Mouse (Mus musculus) lung, postnatal 0 days (tissue): ENCODE data around the gene Ltbp1. TPM values are rescaled to one million over a fixed set of nuclear protein-coding genes. Genes with fewer than 3 reads are reported as not detected.
A peak's percentile ranks its signal among the peaks of the same experiment; 100 is the strongest.

Experiments used
- ATAC-seq: fragments of 200-750 bp; cut with Nextera tagmentation; 2 replicates; pipeline ENCODE4 v1.8.0; 2017; ENCODE audit warnings: moderate library complexity
- DNase-seq: peaks from one replicate; pipeline ENCODE4 v3.0.0-alpha.2; 2016; ENCODE audit warnings: low spot score
- H3K27ac ChIP-seq: fragments of 300-500 bp; sonication (generic); 2 replicates; pipeline ENCODE4 v1.5.1; 2014; ENCODE audit warnings: antibody characterized with exemption, mild to moderate bottlenecking, low read length, mixed read lengths
- H3K27me3 ChIP-seq: fragments of 300-500 bp; sonication (generic); replicated peaks from 2 replicates; pipeline ENCODE4 v1.6.1; 2014; ENCODE audit warnings: low read length, mixed read lengths; ENCODE audit not compliant: insufficient read depth
- H3K36me3 ChIP-seq: fragments of 300-500 bp; sonication (generic); 2 replicates; pipeline ENCODE4 v1.6.1; 2014; ENCODE audit warnings: low read length, mixed read lengths; ENCODE audit not compliant: insufficient read depth
- H3K4me1 ChIP-seq: fragments of 300-500 bp; sonication (generic); 2 replicates; pipeline ENCODE4 v1.6.1; 2014; ENCODE audit warnings: antibody characterized with exemption, low read depth, low read length, mixed read lengths; ENCODE audit not compliant: insufficient read depth
- H3K4me2 ChIP-seq: fragments of 300-500 bp; sonication (generic); replicated peaks from 2 replicates; pipeline ENCODE4 v1.6.1; 2014; ENCODE audit warnings: low read depth, mild to moderate bottlenecking, low read length, moderate library complexity, mixed read lengths
- H3K4me3 ChIP-seq: fragments of 300-500 bp; sonication (generic); 2 replicates; pipeline ENCODE4 v1.5.1; 2014; ENCODE audit warnings: low read depth, low read length
- H3K9ac ChIP-seq: fragments of 300-500 bp; sonication (generic); replicated peaks from 2 replicates; pipeline ENCODE4 v1.6.1; 2014; ENCODE audit warnings: low read depth, mild to moderate bottlenecking
- H3K9me3 ChIP-seq: fragments of 300-500 bp; sonication (generic); 2 replicates; pipeline ENCODE4 v1.6.1; 2016; ENCODE audit warnings: low read length, mixed read lengths
- CTCF ChIP-seq: IDR thresholded peaks from 2 replicates; pipeline ENCODE4 v1.5.1; 2016; ENCODE audit warnings: antibody characterized with exemption, mild to moderate bottlenecking
- EP300 ChIP-seq: IDR thresholded peaks from 2 replicates; pipeline ENCODE4 v1.6.1; 2016; ENCODE audit warnings: antibody characterized with exemption, mild to moderate bottlenecking, control low read depth
- WGBS: fragments of 180-500 bp; shearing (Covaris S2); extraction: QIAGEN DNeasy Blood & Tissue Kit; methylation state at CpG from one replicate; pipeline ENCODE4 v1.1.7; 2014; 5-methylcytosine and 5-hydroxymethylcytosine counted together
- polyA plus RNA-seq: library from polyadenylated mRNA; unstranded; fragments of >200 nt; fragmentation: Nextera tagmentation; extraction: Ambion mirVana; gene quantifications from 2 replicates; pipeline ENCODE4 v1.2.1, GENCODE M21; 2015

Ltbp1 gene
- polyA plus RNA-seq, 1 experiment from 2014 or later: 27.1 TPM

DNA sequence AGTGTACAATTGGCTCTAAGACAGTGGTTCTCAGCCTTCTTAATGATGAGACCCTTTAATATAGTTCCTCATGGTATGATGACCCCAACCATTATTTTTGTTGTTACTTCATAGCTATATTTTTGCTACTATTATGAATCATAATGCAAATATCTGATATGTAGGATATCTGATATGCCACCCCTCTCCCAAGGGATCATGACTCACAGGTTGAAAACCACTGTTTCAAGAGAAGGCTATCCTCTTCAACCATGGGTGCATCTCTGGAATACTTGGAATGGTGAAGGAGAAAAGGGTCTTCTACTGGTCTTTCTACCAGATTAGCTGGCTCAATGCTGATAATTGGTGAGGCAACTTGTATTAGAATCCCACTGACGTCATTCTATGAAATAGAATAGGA lies 21.3 kb upstream of the Ltbp1 start:
- TF ChIP-seq EP300: no peak
- TF ChIP-seq CTCF: no peak
- ATAC-seq: no peak
- H3K9ac ChIP-seq: no peak overlapping the region
- no peak for DNase-seq
- no peak overlapping the region for H3K4me3 ChIP-seq
- H3K27me3 ChIP-seq: no peaks in the 10 kb centered on the region
- no peaks in the 10 kb centered on the region for H3K9me3 ChIP-seq
- 53% methylated on average over 1 of the region's 1 CpGs for WGBS
- H3K4me2 ChIP-seq: no peak overlapping the region
- H3K4me1 ChIP-seq: no peaks in the 10 kb centered on the region
- no peaks in the 10 kb centered on the region for H3K36me3 ChIP-seq
- H3K27ac ChIP-seq: no peak overlapping the region

GRCm38 (mm10) chr17:74984681-74985080 lies 20.7 kb upstream of the Ltbp1 start:
- TF ChIP-seq EP300 (no peak), CTCF (no peak)
- Histone ChIP-seq H3K9me3 (peaks cover 3% of the 10 kb centered on the region; the same call in 1 of the 2 replicates), H3K4me1 (no peaks in the 10 kb centered on the region), H3K4me3 (no peak overlapping the region), H3K27ac (no peak overlapping the region), H3K27me3 (no peaks in the 10 kb centered on the region), H3K9ac (no peak overlapping the region), H3K4me2 (no peak overlapping the region), H3K36me3 (no peaks in the 10 kb centered on the region)
- DNase-seq: peak; percentile 66
- ATAC-seq: peak; percentile 84

DNA sequence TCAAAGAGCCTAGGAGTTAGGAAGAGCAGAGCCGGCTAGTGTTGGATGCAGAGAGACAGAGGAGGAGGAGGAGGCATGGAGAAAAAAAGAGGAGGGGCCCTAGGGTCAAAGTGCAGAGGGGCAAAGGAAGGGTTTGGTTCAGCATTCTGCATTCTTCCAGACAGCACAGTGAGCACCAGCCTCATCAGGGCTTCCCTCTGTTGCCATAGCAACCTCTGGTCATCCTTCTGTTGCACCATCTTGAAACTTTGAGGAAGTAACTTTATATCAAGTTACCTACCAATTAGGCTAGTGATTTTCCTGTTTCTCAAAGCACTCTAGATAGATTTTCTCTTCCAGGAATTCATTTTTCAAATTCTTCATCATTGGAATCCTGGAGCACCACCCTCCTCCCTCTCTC lies 18.3 kb upstream of the Ltbp1 start:
- no peak overlapping the region for H3K4me2 ChIP-seq
- H3K9me3 ChIP-seq: peaks cover 3% of the 10 kb centered on the region; the same call in 1 of the 2 replicates
- H3K36me3 ChIP-seq: no peaks in the 10 kb centered on the region
- 36% methylated on average over 1 of the region's 1 CpGs for WGBS
- ATAC-seq: no peak
- TF ChIP-seq CTCF: no peak
- no peak for TF ChIP-seq EP300
- DNase-seq: no peak
- no peak overlapping the region for H3K9ac ChIP-seq
- no peak overlapping the region for H3K4me3 ChIP-seq
- no peaks in the 10 kb centered on the region for H3K4me1 ChIP-seq
- no peak overlapping the region for H3K27ac ChIP-seq
- no peaks in the 10 kb centered on the region for H3K27me3 ChIP-seq

GRCm38 (mm10) chr17:74989691-74990090 lies 15.7 kb upstream of the Ltbp1 start:
- H3K27me3 ChIP-seq: no peaks in the 10 kb centered on the region
- H3K36me3 ChIP-seq: no peaks in the 10 kb centered on the region
- TF ChIP-seq EP300 (no peak), CTCF (no peak)
- no peak for ATAC-seq
- H3K9ac ChIP-seq: no peak overlapping the region
- no peak for DNase-seq
- WGBS: 89% methylated on average over 4 of the region's 4 CpGs
- peaks cover 3% of the 10 kb centered on the region; the same call in 1 of the 2 replicates for H3K9me3 ChIP-seq
- peaks cover 3% of the 10 kb centered on the region; the same call in 1 of the 2 replicates for H3K4me1 ChIP-seq
- no peak overlapping the region for H3K4me3 ChIP-seq
- no peak overlapping the region for H3K27ac ChIP-seq
- H3K4me2 ChIP-seq: no peak overlapping the region

GRCm38 (mm10) chr17:74990561-74990960 lies 14.8 kb upstream of the Ltbp1 start:
- no peak for ATAC-seq

GRCm38 (mm10) chr17:74993726-74994581 lies 11.4 kb upstream of the Ltbp1 start:
- Histone ChIP-seq H3K4me3 (peak overlapping the region; percentile 24; the same call in 1 of the 2 replicates), H3K4me2 (peak overlapping the region; percentile 63), H3K4me1 (peaks cover 4% of the 10 kb centered on the region; the same call in 1 of the 2 replicates), H3K9me3 (peaks cover 3% of the 10 kb centered on the region; the same call in 1 of the 2 replicates), H3K9ac (no peak overlapping the region; the same call in 1 of the 2 replicates), H3K27me3 (no peaks in the 10 kb centered on the region), H3K36me3 (no peaks in the 10 kb centered on the region), H3K27ac (no peak overlapping the region)
- DNase-seq (peak; percentile 57), ATAC-seq (peak; percentile 72)
- TF ChIP-seq EP300: no peak
- no peak for TF ChIP-seq CTCF
- 4% methylated on average over 26 of the region's 26 CpGs for WGBS

More at GRCm38 (mm10) chr17:74990561-74990960, 14.8 kb upstream of the Ltbp1 start:
- 84% methylated on average over 3 of the region's 3 CpGs for WGBS
- no peaks in the 10 kb centered on the region for H3K36me3 ChIP-seq
- no peaks in the 10 kb centered on the region for H3K27me3 ChIP-seq
- TF ChIP-seq EP300: no peak
- no peak for TF ChIP-seq CTCF
- H3K27ac ChIP-seq: no peak overlapping the region
- H3K4me1 ChIP-seq: peaks cover 4% of the 10 kb centered on the region; the same call in 1 of the 2 replicates
- DNase-seq: no peak
- no peak overlapping the region for H3K4me2 ChIP-seq
- H3K9me3 ChIP-seq: peaks cover 3% of the 10 kb centered on the region; the same call in 1 of the 2 replicates
- H3K9ac ChIP-seq: no peak overlapping the region
- H3K4me3 ChIP-seq: no peak overlapping the region
